Mouse (Mus musculus): Measurements from ENCODE around the gene Gm48552. TPM values are rescaled to one million over a fixed set of nuclear protein-coding genes. Genes with fewer than 3 reads are reported as not detected.

Gm48552 gene
- total and polyA plus RNA-seq, 3 experiments: 0.46 to 1.1 (median 0.98) TPM

DNA sequence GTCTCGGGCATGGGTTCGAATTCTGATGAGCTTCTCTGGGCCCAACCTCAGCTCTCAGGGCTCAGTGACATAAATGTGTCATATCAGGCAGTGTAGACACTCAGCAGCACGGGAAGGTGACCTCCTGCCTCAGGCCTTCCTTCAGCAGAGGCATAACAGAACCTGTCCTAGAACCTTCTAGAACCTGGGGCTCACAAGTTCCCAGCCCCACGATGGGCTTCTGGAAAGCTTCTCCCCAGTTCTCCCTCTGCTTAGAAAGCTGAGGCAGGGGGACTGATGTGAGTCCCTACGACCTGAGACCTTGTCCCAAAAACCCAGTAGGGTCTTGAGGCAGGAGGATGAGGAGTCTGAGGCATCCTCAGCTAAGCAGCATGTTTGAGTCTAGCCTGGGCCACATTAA lies 26.3 kb downstream of the Gm48552 start:
- dilution Hi-C loops (cut with MboI; ENCODE audit: extremely low pct_ligation_motif_present, extremely low pct_unique_long_range_greater_than_20kb, low sequenced_read_pairs) (no loop called here), in situ Hi-C loops (cut with MboI; ENCODE audit: low pct_ligation_motif_present, low pct_unique_long_range_greater_than_20kb, low sequenced_read_pairs) (no loop called here)
- Histone ChIP-seq H3K79me2 (replicated peaks; ENCODE audit: control insufficient read depth, extremely low read depth, insufficient read depth, poor library complexity, severe bottlenecking) (peaks cover 8% of the 10 kb centered on the region; the same call in 1 of the 2 replicates), H3K36me3 (replicated peaks in 1 of 2; ENCODE audit: control insufficient read depth in 1 of 2, insufficient read depth in 1 of 2, low read length in 1 of 2) (peaks cover 26 to 60% of the 10 kb centered on the region in 2 experiments), H3K9me3 (replicated peaks; ENCODE audit: low read length) (no peaks in the 10 kb centered on the region), H3K9ac (ENCODE audit: insufficient read depth, low read depth) (no peak overlapping the region), H3K27me3 (replicated peaks) (no peaks in the 10 kb centered on the region), H3K27ac (ENCODE audit: insufficient read depth, low read depth) (peak overlapping the region; percentile 30; the same call in 1 of the 2 replicates), H3K4me2 (ENCODE audit: insufficient read depth, low read depth, poor library complexity, severe bottlenecking) (peak overlapping the region; percentile 39; the same call in 1 of the 2 replicates), H3K4me3 (replicated peaks in 1 of 3; ENCODE audit: low read depth in 2 of 3, low read length in 2 of 3, poor library complexity in 1 of 3) (no peak overlapping the region), H3K4me1 (ENCODE audit: control insufficient read depth in 1 of 2, insufficient read depth in 2 of 2) (peaks cover 49 to 59% of the 10 kb centered on the region in 2 experiments)
- TF ChIP-seq USF1 (IDR thresholded peaks at IDR 0.05; ENCODE audit: low read depth, low read length) (no peak), HCFC1 (IDR thresholded peaks at IDR 0.05; ENCODE audit: low read depth, low read length) (no peak), POLR2A (IDR thresholded peaks at IDR 0.05; ENCODE audit: low read depth, low read length) (no peak), MXI1 (IDR thresholded peaks at IDR 0.05; ENCODE audit: low read depth, low read length) (no peak)
- no peak for DNase-seq (ENCODE audit: extremely low read depth)

DNA sequence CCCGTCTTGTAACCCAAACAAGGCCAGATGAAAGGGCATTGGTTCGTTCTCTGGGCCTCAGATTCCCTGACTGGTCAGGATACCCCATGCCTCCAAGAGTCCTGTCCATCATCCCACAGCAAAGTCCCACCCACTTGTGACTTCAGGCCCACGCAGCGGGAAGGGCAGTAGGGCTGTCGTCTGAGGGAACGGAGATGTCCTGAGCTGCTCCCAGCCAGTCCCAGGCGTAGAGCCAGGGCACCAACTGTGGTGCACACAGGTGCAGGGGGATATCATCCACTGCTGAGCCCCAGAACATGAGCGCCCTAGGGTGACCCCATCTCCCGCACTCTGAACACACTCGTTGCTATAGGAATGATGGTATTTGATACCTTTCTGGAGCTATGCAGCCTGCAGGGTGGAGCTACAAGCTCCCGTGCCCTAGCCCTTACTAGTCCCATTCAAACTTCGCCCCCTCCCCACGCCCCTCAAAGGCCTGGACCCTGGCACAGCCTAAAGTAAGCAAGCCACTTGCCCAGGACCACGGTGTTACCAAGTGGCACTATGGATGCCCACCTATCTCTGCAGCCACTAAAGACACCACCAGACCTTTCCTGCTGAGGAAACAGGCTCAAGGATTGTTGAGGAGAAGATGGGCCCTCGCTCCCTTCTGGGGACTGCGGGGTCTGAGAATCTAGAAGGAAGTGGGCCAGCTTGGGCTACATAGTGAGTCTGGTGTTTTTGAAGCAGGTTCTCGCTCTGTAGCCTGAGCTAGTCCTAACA lies 26.9 kb downstream of the Gm48552 start:
- peaks cover 31 to 66% of the 10 kb centered on the region in 2 experiments for H3K36me3 ChIP-seq (replicated peaks in 1 of 2; ENCODE audit: control insufficient read depth in 1 of 2, insufficient read depth in 1 of 2, low read length in 1 of 2)
- peaks cover 9% of the 10 kb centered on the region; the same call in 1 of the 2 replicates for H3K79me2 ChIP-seq (replicated peaks; ENCODE audit: control insufficient read depth, extremely low read depth, insufficient read depth, poor library complexity, severe bottlenecking)
- no peak overlapping the region for H3K27ac ChIP-seq (ENCODE audit: insufficient read depth, low read depth)
- no peak overlapping the region for H3K9ac ChIP-seq (ENCODE audit: insufficient read depth, low read depth)
- H3K4me2 ChIP-seq (ENCODE audit: insufficient read depth, low read depth, poor library complexity, severe bottlenecking): no peak overlapping the region
- H3K27me3 ChIP-seq (replicated peaks): no peaks in the 10 kb centered on the region
- no peak overlapping the region for H3K4me3 ChIP-seq (replicated peaks in 1 of 3; ENCODE audit: low read depth in 2 of 3, low read length in 2 of 3, poor library complexity in 1 of 3)
- in situ Hi-C loops (cut with MboI; ENCODE audit: low pct_ligation_motif_present, low pct_unique_long_range_greater_than_20kb, low sequenced_read_pairs): no loop called here
- DNase-seq (ENCODE audit: extremely low read depth): no peak
- dilution Hi-C loops (cut with MboI; ENCODE audit: extremely low pct_ligation_motif_present, extremely low pct_unique_long_range_greater_than_20kb, low sequenced_read_pairs): no loop called here
- H3K9me3 ChIP-seq (replicated peaks; ENCODE audit: low read length): no peaks in the 10 kb centered on the region
- H3K4me1 ChIP-seq (ENCODE audit: control insufficient read depth in 1 of 2, insufficient read depth in 2 of 2): peaks cover 44 to 54% of the 10 kb centered on the region in 2 experiments
- TF ChIP-seq UBTF (IDR thresholded peaks at IDR 0.05; ENCODE audit: low read depth, low read length) (no peak), EP300 (IDR thresholded peaks at IDR 0.05; ENCODE audit: low read length) (no peak), TCF12 (IDR thresholded peaks at IDR 0.05; ENCODE audit: low read depth, low read length) (no peak), RAD21 (IDR thresholded peaks at IDR 0.05; ENCODE audit: low read depth, low read length) (no peak), MAFK (IDR thresholded peaks at IDR 0.05; ENCODE audit: insufficient replicate concordance, low read length) (no peak), TBP (conservative IDR thresholded peaks at IDR 0.05; ENCODE audit: low read depth, low read length) (no peak), HCFC1 (IDR thresholded peaks at IDR 0.05; ENCODE audit: low read depth, low read length) (no peak), IRF4 (IDR thresholded peaks at IDR 0.05; ENCODE audit: low read depth, low read length) (no peak), ZMIZ1 (IDR thresholded peaks at IDR 0.05; ENCODE audit: low read depth, low read length) (no peak), MEF2A (IDR thresholded peaks at IDR 0.05; ENCODE audit: borderline replicate concordance, low read depth, low read length) (no peak)
